Mouse (Mus musculus) olfactory bulb, adult 2 months (tissue): ENCODE measurements around the gene Supt16. TPM values are rescaled to one million over a fixed set of nuclear protein-coding genes. Genes with fewer than 3 reads are reported as not detected.
A peak's percentile ranks its signal among the peaks of the same experiment; 100 is the strongest.

Experiments
- H3K27ac ChIP-seq: fragments of 200-500 bp; 2 replicates; pipeline ENCODE4 v1.5.1; 2012; ENCODE audit warnings: low read depth, low read length; ENCODE audit not compliant: insufficient read depth
- H3K4me1 ChIP-seq: fragments of 200-500 bp; 2 replicates; pipeline ENCODE4 v1.6.1; 2012; ENCODE audit warnings: low read length; ENCODE audit not compliant: control insufficient read depth, insufficient read depth
- H3K4me3 ChIP-seq: fragments of 200-500 bp; 2 replicates; pipeline ENCODE4 v1.5.1; 2012; ENCODE audit warnings: mild to moderate bottlenecking, low read depth, low read length, moderate library complexity; ENCODE audit not compliant: insufficient read depth
- CTCF ChIP-seq: fragments of 200-500 bp; IDR thresholded peaks from 2 replicates; pipeline ENCODE4 v1.5.1; 2012; ENCODE audit warnings: low read depth, mild to moderate bottlenecking, low read length, moderate library complexity; ENCODE audit not compliant: insufficient read depth
- POLR2A ChIP-seq: fragments of 200-500 bp; IDR thresholded peaks from 2 replicates; pipeline ENCODE4 v1.6.1; 2012; ENCODE audit warnings: mild to moderate bottlenecking, low read depth, low read length, moderate library complexity; ENCODE audit not compliant: insufficient read depth
- WGBS: fragments of 180-500 bp; shearing (Covaris S2); methylation state at CpG from one replicate; pipeline ENCODE4 v1.1.7; 2018; 5-methylcytosine and 5-hydroxymethylcytosine counted together
- polyA plus RNA-seq: library from polyadenylated mRNA; stranded (reverse); fragments of >200 nt; gene quantifications from 2 replicates; pipeline ENCODE4 v1.2.4, GENCODE M21; 2012; ENCODE audit warnings: low replicate concordance; ENCODE audit not compliant: missing spikeins, insufficient read depth, insufficient read length

Gene Supt16
- polyA plus RNA-seq, 1 experiment = not detected

DNA sequence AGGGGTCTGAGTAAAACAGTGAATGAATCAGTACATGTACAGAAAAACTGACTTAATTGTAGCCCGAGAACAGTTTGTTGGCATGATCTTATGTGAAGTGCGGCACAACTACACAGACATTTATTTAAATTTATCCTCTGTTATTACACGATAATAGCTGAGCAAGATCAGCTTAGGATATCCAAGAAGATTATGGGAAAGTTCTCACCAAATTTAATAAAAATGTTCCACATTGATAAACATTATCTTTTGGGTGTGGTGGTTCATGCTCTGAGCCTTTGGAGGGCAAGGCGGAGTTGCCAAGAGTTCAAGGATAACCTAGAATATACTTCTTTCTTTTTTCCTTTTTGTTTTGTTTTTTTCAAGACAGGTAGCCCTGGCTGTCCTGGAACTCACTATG, 2.2 kb upstream of the Supt16 start:
- WGBS = 87% methylated on average over 4 of the region's 4 CpGs
- Histone ChIP-seq H3K4me1 (0 out of 2 replicates have a peak, but pooled peaks cover 3% of the 10 kb centered on the region), H3K4me3 (no peak overlapping the region), H3K27ac (no peak overlapping the region)
- TF ChIP-seq CTCF (no peak), POLR2A (no peak)

DNA sequence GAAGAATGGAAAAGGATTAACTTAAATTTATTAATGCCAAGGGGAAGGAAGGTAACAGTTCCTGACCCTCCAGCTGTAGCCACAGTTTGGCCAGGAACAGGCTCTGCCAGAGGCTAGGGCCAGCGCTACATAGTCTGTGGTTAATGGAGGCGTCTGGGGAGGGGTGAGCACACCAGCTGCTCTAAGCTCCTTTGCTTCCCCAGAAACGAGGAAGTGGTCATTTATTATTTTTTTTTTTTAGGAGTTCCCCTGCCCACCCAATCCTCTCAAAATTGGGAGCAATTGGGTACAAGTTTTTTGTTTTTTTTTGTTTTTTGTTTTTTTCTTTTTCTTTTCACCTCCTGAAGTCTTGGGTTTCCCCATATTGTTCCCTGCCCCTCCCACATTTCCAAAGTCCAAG, 925 bp upstream of the Supt16 start:
- Histone ChIP-seq H3K27ac (no peak overlapping the region), H3K4me1 (0 out of 2 replicates have a peak, but pooled peaks cover 3% of the 10 kb centered on the region), H3K4me3 (no peak overlapping the region)
- TF ChIP-seq CTCF = no peak
- TF ChIP-seq POLR2A = no peak
- 12% methylated on average over 3 of the region's 3 CpGs for WGBS

GRCm38 (mm10) chr14:52196230-52197155, 723 bp downstream of the Supt16 start:
- no peak overlapping the region for H3K27ac ChIP-seq
- TF ChIP-seq POLR2A (no peak), CTCF (no peak)
- H3K4me1 ChIP-seq = 0 out of 2 replicates have a peak, but pooled peaks cover 3% of the 10 kb centered on the region
- 1% methylated on average over 59 of the region's 59 CpGs for WGBS
- H3K4me3 ChIP-seq = peak overlapping the region; percentile 77

DNA sequence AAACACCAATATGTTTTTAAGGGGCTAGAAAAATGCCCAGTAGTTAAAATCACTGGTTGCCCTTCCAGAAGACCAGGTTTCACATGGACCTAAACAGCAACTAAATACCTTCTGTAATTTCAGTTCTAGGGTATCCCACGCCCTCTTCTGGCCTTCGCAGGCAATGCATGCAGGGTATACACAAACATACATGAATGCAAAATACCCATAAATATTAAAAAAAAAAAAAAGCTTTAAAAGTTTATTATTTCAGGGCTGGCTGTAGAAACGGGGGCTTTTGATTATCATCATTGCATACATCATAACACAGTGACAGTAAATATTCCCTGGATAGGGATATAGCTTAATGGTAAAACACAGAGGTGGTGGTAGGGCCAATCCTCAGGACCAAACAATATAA, 1.5 kb downstream of the Supt16 start:
- Histone ChIP-seq H3K27ac (no peak overlapping the region), H3K4me1 (0 out of 2 replicates have a peak, but pooled peaks cover 3% of the 10 kb centered on the region), H3K4me3 (no peak overlapping the region)
- TF ChIP-seq CTCF (no peak), POLR2A (no peak)
- WGBS = 10% methylated on average over 3 of the region's 3 CpGs

DNA sequence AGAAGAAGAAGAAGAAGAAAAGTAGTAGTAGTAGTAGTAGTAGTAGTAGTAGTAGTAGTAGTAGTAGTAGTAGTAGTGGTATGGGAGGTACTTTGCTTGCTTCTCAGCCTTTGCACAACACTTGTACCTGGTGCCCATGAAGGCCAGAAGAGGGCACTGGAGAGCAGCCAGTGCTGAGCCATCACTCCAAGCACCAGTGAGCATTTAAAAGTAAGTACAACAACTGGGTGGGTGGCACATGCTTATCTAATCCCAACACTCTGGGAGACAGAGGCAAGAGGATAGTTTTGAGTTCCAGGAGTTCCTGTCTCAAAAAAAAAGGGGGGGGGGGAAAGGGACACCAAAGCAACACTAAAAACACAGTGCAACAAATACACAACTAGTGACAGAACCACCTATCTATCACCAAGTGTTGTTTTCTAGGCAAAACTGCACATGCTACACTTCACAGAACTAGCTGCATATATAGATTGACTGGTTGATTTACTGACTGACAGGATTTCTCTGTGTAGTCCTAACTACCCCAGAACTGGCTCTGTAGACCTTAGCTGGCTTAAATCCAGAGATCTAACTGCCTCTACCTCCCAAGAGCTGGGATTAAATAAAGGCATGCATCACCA, 6.4 kb downstream of the Supt16 start:
- no peak for TF ChIP-seq POLR2A
- no peak for TF ChIP-seq CTCF
- H3K4me3 ChIP-seq = no peak overlapping the region
- H3K4me1 ChIP-seq = no peaks in the 10 kb centered on the region
- no peak overlapping the region for H3K27ac ChIP-seq

DNA sequence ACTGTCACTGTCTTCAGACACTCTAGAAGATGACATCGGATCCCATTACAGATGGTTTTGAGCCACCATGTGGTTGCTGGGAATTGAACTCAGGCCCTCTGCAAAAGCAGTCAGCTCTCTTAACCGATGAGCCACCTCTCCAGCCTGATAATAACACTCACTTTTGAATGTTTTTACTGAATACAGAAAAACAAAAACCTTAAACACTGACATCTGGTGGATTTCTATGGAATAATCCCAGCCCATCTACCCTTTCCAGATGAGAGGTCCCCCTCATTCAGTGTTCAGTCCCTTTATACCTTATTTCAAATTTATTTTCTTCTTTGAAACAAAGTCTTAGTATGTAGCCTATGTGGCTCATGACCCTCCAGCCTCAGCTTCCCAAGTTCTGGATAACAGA, 7.7 kb downstream of the Supt16 start:
- H3K4me1 ChIP-seq = no peaks in the 10 kb centered on the region
- TF ChIP-seq CTCF (no peak), POLR2A (no peak)
- H3K27ac ChIP-seq = no peak overlapping the region
- H3K4me3 ChIP-seq = no peak overlapping the region
- 49% methylated on average over 2 of the region's 2 CpGs for WGBS

GRCm38 (mm10) chr14:52188788-52189187, 8.4 kb downstream of the Supt16 start:
- WGBS = 85% methylated on average over 1 of the region's 1 CpGs
- Histone ChIP-seq H3K4me3 (no peak overlapping the region), H3K27ac (no peak overlapping the region), H3K4me1 (no peaks in the 10 kb centered on the region)
- TF ChIP-seq POLR2A = no peak
- TF ChIP-seq CTCF = no peak

- Histone ChIP-seq H3K4me3 (no peak overlapping the region), H3K4me1 (no peaks in the 10 kb centered on the region), H3K27ac (no peak overlapping the region)
- TF ChIP-seq POLR2A (no peak), CTCF (no peak)
- WGBS = 86% methylated on average over 2 of the region's 2 CpGs
These were observed 30.6 kb downstream of the Supt16 start for GRCm38 (mm10) chr14:52166571-52166970.

- WGBS = 83% methylated on average over 6 of the region's 6 CpGs
- TF ChIP-seq CTCF (no peak), POLR2A (no peak)
- Histone ChIP-seq H3K4me3 (no peak overlapping the region), H3K4me1 (no peaks in the 10 kb centered on the region), H3K27ac (no peak overlapping the region)
These were observed 36.3 kb downstream of the Supt16 start for GRCm38 (mm10) chr14:52160911-52161310.
